Mouse (Mus musculus) spleen, adult 2 months (tissue): Measurements from ENCODE around the gene Hspb6.

Experiments used
- CTCF ChIP-seq: fragments of 200-500 bp; IDR thresholded peaks from 2 replicates; pipeline ENCODE4 v1.5.1; 2011; ENCODE audit warnings: mild to moderate bottlenecking, inconsistent platforms; ENCODE audit not compliant: insufficient read depth, insufficient read length, insufficient replicate concordance; ENCODE audit errors: extremely low read depth
- POLR2A ChIP-seq: fragments of 200-500 bp; IDR thresholded peaks from 2 replicates; pipeline ENCODE4 v1.6.1; 2011; ENCODE audit warnings: low read depth, low read length, inconsistent platforms

DNA sequence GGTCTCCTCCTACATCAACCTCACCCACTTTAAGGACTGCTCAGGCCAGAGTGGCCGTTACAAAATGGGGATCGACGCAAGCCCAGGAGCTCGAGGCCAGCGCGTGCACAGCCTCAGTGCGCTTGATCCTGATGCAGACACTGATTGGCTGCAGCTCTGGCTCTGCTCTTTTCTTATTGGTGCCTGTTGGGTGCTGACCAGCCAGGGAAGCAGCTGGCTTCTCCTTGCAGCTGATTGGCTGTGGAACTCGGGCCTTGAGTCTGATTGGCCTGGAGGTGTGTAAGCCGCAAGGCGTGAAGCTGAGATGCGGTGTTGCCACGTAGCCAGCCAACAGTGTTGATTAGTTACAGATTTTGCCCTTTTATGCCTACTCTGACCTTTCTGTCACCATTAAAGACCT, 46.8 kb downstream of the Hspb6 start, which contains the start of gene Zbtb32:
- TF ChIP-seq POLR2A (no peak), CTCF (no peak)
